Mouse (Mus musculus): ENCODE data around the gene Myo1h.

Myo1h gene

GRCm38 (mm10) chr5:114288874-114289273 lies at the start of gene Myo1h:
Myo1h (plus strand) TSS chr5:114289166.
- DNase-seq (ENCODE audit: low read depth, low spot score): no peak

- DNase-seq (ENCODE audit: low read depth, low spot score): no peak
These were observed 49.2 kb upstream of the Myo1h start for GRCm38 (mm10) chr5:114239737-114240136.

GRCm38 (mm10) chr5:114246465-114246864 lies 42.5 kb upstream of the Myo1h start:
- DNase-seq (ENCODE audit: low read depth, low spot score): peak; percentile 18

GRCm38 (mm10) chr5:114248174-114248589 lies 40.8 kb upstream of the Myo1h start:
- peak; percentile 56 for DNase-seq (ENCODE audit: low read depth, low spot score)

GRCm38 (mm10) chr5:114259495-114259894 lies 29.5 kb upstream of the Myo1h start:
- DNase-seq (ENCODE audit: low read depth, low spot score): no peak

- no peak for DNase-seq (ENCODE audit: low read depth, low spot score)
These were observed 27.5 kb upstream of the Myo1h start for GRCm38 (mm10) chr5:114261494-114261893.

GRCm38 (mm10) chr5:114264030-114264459 lies 24.9 kb upstream of the Myo1h start:
- DNase-seq (ENCODE audit: low read depth, low spot score): no peak

GRCm38 (mm10) chr5:114264791-114265190 lies 24.2 kb upstream of the Myo1h start:
- DNase-seq (ENCODE audit: low read depth, low spot score): no peak

GRCm38 (mm10) chr5:114268646-114269045 lies 20.3 kb upstream of the Myo1h start:
- no peak for DNase-seq (ENCODE audit: low read depth, low spot score)

GRCm38 (mm10) chr5:114269499-114269898 lies 19.5 kb upstream of the Myo1h start:
- no peak for DNase-seq (ENCODE audit: low read depth, low spot score)

- DNase-seq (ENCODE audit: low read depth, low spot score): no peak
These were observed 19.0 kb upstream of the Myo1h start for GRCm38 (mm10) chr5:114269984-114270383.

- no peak for DNase-seq (ENCODE audit: low read depth, low spot score)
These were observed 15.1 kb upstream of the Myo1h start, which contains the start of gene Foxn4 for GRCm38 (mm10) chr5:114273693-114274402. Foxn4 (minus strand) TSS chr5:114273807.

GRCm38 (mm10) chr5:114275339-114275738 lies 13.6 kb upstream of the Myo1h start:
- no peak for DNase-seq (ENCODE audit: low read depth, low spot score)

GRCm38 (mm10) chr5:114275991-114276390 lies 13.0 kb upstream of the Myo1h start:
- DNase-seq (ENCODE audit: low read depth, low spot score): no peak

GRCm38 (mm10) chr5:114279382-114280143 lies 9.4 kb upstream of the Myo1h start:
- no peak for DNase-seq (ENCODE audit: low read depth, low spot score)

GRCm38 (mm10) chr5:114282346-114282745 lies 6.6 kb upstream of the Myo1h start:
- no peak for DNase-seq (ENCODE audit: low read depth, low spot score)

- DNase-seq (ENCODE audit: low read depth, low spot score): no peak
These were observed 4.2 kb upstream of the Myo1h start for GRCm38 (mm10) chr5:114284604-114285397.

GRCm38 (mm10) chr5:114285398-114285700 lies 3.6 kb upstream of the Myo1h start:
- DNase-seq (ENCODE audit: low read depth, low spot score): no peak

GRCm38 (mm10) chr5:114286102-114286501 lies 2.9 kb upstream of the Myo1h start:
- no peak for DNase-seq (ENCODE audit: low read depth, low spot score)

- DNase-seq (ENCODE audit: low read depth, low spot score): no peak
These were observed 1.9 kb upstream of the Myo1h start for GRCm38 (mm10) chr5:114286872-114287571.

- no peak for DNase-seq (ENCODE audit: low read depth, low spot score)
These were observed 570 bp upstream of the Myo1h start for GRCm38 (mm10) chr5:114288396-114288795.

GRCm38 (mm10) chr5:114290004-114290403 lies 1.0 kb downstream of the Myo1h start:
- no peak for DNase-seq (ENCODE audit: low read depth, low spot score)
